Mouse (Mus musculus) hindbrain, embryonic 11.5 days (tissue): ENCODE measurements around the gene Cfap74. TPM values are rescaled to one million over a fixed set of nuclear protein-coding genes. Genes with fewer than 3 reads are reported as not detected.
A peak's percentile ranks its signal among the peaks of the same experiment; 100 is the strongest.
"Not testable (repeated sequence)": the region's sequence is repeated elsewhere in the genome, so short reads cannot be mapped to it uniquely, and the experiment has no call there.

ENCODE experiments used
- ATAC-seq: fragments of 200-750 bp; cut with Nextera tagmentation; 2 replicates; pipeline ENCODE4 v1.8.0; 2017; ENCODE audit warnings: mild to moderate bottlenecking, moderate TSS enrichment, moderate library complexity; ENCODE audit not compliant: low FRiP score
- DNase-seq: peaks from one replicate; pipeline ENCODE4 v3.0.0-alpha.2; 2015; ENCODE audit warnings: low spot score
- H3K27ac ChIP-seq: fragments of 300-500 bp; sonication (generic); 2 replicates; pipeline ENCODE4 v1.5.1; 2014; ENCODE audit warnings: mild to moderate bottlenecking, low read depth, low read length
- H3K27me3 ChIP-seq: fragments of 300-500 bp; sonication (generic); 2 replicates; pipeline ENCODE4 v1.6.1; 2014; ENCODE audit warnings: mild to moderate bottlenecking, low read length, moderate library complexity, mixed read lengths; ENCODE audit not compliant: control insufficient read depth, insufficient read depth
- H3K36me3 ChIP-seq: fragments of 300-500 bp; sonication (generic); 2 replicates; pipeline ENCODE4 v1.6.1; 2014; ENCODE audit warnings: mild to moderate bottlenecking, low read length, moderate library complexity, mixed read lengths; ENCODE audit not compliant: control insufficient read depth, insufficient read depth
- H3K4me1 ChIP-seq: fragments of 300-500 bp; sonication (generic); replicated peaks from 2 replicates; pipeline ENCODE4 v1.6.1; 2014; ENCODE audit warnings: low read length, mixed read lengths; ENCODE audit not compliant: control insufficient read depth, insufficient read depth
- H3K4me2 ChIP-seq: fragments of 300-500 bp; sonication (generic); replicated peaks from 2 replicates; pipeline ENCODE4 v1.6.1; 2014; ENCODE audit warnings: mild to moderate bottlenecking, low read depth, low read length
- H3K4me3 ChIP-seq: fragments of 300-500 bp; sonication (generic); 2 replicates; pipeline ENCODE4 v1.5.1; 2014; ENCODE audit warnings: low read depth, low read length
- H3K9ac ChIP-seq: fragments of 300-500 bp; sonication (generic); 2 replicates; pipeline ENCODE4 v1.6.1; 2014; ENCODE audit warnings: low read depth, low read length
- H3K9me3 ChIP-seq: fragments of 300-500 bp; sonication (generic); 2 replicates; pipeline ENCODE4 v1.6.1; 2016; ENCODE audit warnings: low read length; ENCODE audit not compliant: control insufficient read depth
- WGBS: fragments of 180-500 bp; shearing (Covaris S2); extraction: QIAGEN DNeasy Blood & Tissue Kit; methylation state at CpG from one replicate; pipeline ENCODE4 v1.1.7; 2014; 5-methylcytosine and 5-hydroxymethylcytosine counted together
- polyA plus RNA-seq: library from polyadenylated mRNA; unstranded; fragments of >200 nt; fragmentation: Nextera tagmentation; extraction: Ambion mirVana; gene quantifications from 2 replicates; pipeline ENCODE4 v1.2.1, GENCODE M21; 2014

The Cfap74 gene
- polyA plus RNA-seq, 1 experiment from 2014 or later, result 6.8 TPM

DNA sequence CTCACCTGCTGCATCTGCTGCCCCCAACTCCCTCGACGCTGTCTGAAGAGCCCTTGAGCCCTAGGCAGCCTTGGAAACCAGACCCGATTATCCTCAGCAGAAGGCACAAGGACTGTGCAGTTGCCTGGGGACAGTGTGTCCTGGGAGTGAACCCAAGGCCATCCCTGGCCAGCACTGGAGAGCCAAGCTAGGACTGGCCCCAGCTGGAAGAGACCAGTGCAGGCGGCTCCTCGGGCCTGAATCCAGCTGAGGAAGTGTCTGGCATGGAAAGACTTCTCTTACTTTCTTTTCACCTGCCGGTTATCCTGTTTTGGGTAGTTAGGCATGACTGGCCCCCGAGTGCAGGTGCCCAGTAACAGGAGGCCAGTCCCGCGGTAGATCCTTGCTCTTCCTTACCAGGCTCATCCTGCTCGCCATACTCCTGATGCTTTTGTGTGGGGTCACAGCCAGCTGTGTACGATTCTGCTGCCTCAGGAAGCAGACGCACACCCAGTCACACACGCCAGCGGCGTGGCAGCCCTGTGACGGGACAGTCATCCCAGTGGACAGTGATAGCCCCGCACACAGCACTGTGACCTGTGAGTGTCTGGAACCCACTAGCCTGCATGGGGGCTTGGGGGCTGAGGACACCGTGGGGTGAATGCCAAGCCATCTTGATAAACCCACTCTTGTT lies 60.7 kb downstream of the Cfap74 start:
- no peaks in the 10 kb centered on the region for H3K36me3 ChIP-seq
- H3K4me2 ChIP-seq, result no peak overlapping the region
- WGBS, result 80% methylated on average over 18 of the region's 18 CpGs
- ATAC-seq (no peak), DNase-seq (no peak)
- no peaks in the 10 kb centered on the region for H3K27me3 ChIP-seq
- no peak overlapping the region for H3K9ac ChIP-seq
- no peaks in the 10 kb centered on the region for H3K4me1 ChIP-seq
- no peak overlapping the region for H3K27ac ChIP-seq
- no peaks in the 10 kb centered on the region for H3K9me3 ChIP-seq
- H3K4me3 ChIP-seq, result no peak overlapping the region

DNA sequence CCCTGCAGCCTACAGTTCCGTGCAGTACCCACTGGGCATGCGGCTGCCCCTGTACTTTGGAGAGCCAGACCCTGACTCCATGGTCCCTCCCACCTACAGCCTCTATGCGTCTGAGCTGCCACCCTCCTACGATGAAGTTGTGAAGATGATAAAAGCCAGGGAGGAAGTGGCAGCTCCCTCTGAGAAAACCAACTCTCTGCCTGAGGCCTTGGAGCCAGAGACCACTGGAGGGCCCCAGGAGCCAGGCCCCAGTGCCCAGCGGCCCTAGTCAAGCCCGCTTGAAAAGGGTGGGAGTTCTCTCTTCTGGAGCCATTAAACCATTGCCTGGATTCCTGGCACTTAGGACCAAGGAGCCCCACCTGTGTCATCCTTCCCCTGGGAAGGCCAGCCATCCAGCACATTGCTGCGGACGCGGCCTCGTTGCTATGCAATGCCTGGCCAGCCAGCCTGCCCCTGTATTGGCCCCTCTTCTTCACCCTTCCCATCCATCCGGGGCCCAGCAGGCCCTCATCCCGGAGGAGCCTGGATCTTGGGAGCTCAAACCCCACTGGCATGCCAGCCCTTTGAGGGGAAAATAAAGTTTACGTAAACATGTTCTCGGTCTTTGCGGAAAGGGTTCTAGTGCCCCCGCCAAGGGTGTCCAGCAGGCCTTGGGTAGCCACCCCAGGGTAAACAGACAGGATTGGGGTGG lies 61.4 kb downstream of the Cfap74 start:
- H3K27me3 ChIP-seq, result no peaks in the 10 kb centered on the region
- no peaks in the 10 kb centered on the region for H3K36me3 ChIP-seq
- H3K4me3 ChIP-seq, result no peak overlapping the region
- no peak overlapping the region for H3K4me2 ChIP-seq
- DNase-seq, result no peak
- no peak for ATAC-seq
- H3K27ac ChIP-seq, result no peak overlapping the region
- no peaks in the 10 kb centered on the region for H3K4me1 ChIP-seq
- H3K9me3 ChIP-seq, result no peaks in the 10 kb centered on the region
- WGBS, result 83% methylated on average over 16 of the region's 16 CpGs
- no peak overlapping the region for H3K9ac ChIP-seq

DNA sequence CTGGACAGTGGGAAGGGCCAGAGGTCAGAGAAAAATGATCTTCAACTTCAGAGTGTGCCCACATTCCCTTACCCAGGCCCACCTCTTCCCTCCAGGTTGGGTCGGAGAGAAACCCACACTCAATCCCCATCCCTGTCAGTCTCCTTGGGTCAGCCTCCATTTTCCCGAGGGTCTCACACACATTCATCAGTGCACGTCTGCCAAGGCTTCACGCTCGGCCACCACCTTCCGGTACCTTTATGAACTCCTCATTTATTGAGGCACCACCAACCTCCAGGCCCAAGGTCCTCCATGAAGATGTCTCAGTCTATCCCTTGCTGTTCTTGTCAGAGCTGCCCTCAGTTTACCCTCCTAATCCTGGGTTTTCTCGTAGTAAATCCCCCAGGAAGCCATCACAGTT lies 62.0 kb downstream of the Cfap74 start:
- DNase-seq (no peak), ATAC-seq (no peak)
- Histone ChIP-seq H3K9me3 (no peaks in the 10 kb centered on the region), H3K36me3 (no peaks in the 10 kb centered on the region), H3K9ac (no peak overlapping the region), H3K27me3 (no peaks in the 10 kb centered on the region), H3K4me2 (no peak overlapping the region), H3K27ac (no peak overlapping the region), H3K4me1 (no peaks in the 10 kb centered on the region), H3K4me3 (no peak overlapping the region)
- 85% methylated on average over 7 of the region's 7 CpGs for WGBS

DNA sequence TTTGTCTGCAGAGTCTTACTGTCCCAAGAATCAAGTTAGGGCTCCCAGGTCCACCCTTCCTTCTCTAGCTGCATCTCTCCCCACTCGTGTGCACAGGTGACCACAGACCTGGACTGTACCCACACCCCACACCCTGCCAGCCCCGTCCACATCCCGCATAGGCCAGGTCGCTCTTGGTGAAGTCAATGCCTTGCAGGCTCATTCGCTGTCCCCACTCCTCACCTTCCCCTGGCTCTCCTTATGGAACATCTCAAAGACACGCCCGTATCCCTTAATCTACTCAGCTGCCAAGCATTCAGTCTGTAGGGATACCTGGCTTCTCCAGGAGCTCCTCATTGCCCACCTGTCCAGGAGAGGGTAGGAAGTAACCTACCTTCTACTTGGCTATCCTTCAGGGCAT lies 62.4 kb downstream of the Cfap74 start:
- Histone ChIP-seq H3K27me3 (no peaks in the 10 kb centered on the region), H3K4me3 (no peak overlapping the region), H3K27ac (no peak overlapping the region), H3K4me1 (no peaks in the 10 kb centered on the region), H3K9ac (no peak overlapping the region), H3K36me3 (no peaks in the 10 kb centered on the region), H3K4me2 (no peak overlapping the region), H3K9me3 (no peaks in the 10 kb centered on the region)
- no peak for ATAC-seq
- DNase-seq, result no peak
- 87% methylated on average over 7 of the region's 7 CpGs for WGBS

DNA sequence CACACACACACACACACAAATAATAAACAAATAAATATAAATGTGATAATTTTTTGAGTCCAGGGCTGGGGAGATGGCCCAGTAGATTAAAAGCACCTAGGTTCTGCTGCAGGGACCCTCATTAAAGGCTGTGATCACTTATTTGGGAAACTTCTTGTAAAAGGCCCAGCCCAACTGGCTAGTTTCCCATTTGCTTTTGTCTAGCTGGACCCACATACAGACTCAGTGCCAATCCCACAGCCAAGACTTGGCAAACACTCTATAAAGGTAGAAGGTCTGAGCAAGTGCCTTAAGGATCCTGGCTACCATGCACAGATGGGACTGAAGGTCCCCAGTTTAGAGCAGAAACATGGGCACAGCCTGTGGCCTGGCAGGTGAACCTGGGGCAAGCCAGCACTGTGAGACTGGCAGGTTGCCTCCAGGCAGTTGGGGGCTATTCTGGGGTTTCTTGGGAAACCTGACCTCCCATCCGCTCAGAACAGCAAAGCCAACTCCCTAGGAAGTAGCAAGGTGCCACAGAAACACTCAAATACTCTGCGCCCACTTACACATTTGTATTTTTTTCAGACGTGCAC lies 63.8 kb downstream of the Cfap74 start:
- 77% methylated on average over 3 of the region's 3 CpGs for WGBS
- Histone ChIP-seq H3K4me2 (no peak overlapping the region), H3K9ac (no peak overlapping the region), H3K27me3 (no peaks in the 10 kb centered on the region), H3K4me3 (no peak overlapping the region), H3K4me1 (no peaks in the 10 kb centered on the region), H3K27ac (no peak overlapping the region), H3K9me3 (no peaks in the 10 kb centered on the region), H3K36me3 (no peaks in the 10 kb centered on the region)
- ATAC-seq, result no peak
- no peak for DNase-seq

DNA sequence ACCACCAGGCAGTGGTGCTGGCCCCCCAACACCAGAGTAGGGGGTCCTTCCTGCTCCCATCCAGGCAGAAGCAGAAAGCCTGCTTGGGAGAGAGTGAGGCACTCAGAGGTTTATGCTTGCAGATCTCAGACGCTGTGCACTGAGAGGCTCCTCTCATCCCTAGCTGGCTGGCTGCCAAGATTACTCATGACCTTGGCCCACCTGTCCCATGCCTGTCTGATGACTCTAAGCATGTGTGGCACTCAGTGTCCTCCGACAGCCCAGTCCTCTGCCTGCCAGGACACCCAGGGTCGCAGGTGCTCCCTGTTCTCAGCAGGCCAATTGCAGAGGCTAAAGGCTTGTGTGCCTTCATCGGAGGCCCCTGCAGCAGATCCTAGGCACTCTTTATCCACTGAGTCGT lies 64.3 kb downstream of the Cfap74 start:
- Histone ChIP-seq H3K4me3 (no peak overlapping the region), H3K36me3 (no peaks in the 10 kb centered on the region), H3K4me2 (no peak overlapping the region), H3K9me3 (no peaks in the 10 kb centered on the region), H3K4me1 (no peaks in the 10 kb centered on the region), H3K27me3 (no peaks in the 10 kb centered on the region), H3K9ac (no peak overlapping the region), H3K27ac (no peak overlapping the region)
- DNase-seq (no peak), ATAC-seq (no peak)
- 66% methylated on average over 5 of the region's 5 CpGs for WGBS

DNA sequence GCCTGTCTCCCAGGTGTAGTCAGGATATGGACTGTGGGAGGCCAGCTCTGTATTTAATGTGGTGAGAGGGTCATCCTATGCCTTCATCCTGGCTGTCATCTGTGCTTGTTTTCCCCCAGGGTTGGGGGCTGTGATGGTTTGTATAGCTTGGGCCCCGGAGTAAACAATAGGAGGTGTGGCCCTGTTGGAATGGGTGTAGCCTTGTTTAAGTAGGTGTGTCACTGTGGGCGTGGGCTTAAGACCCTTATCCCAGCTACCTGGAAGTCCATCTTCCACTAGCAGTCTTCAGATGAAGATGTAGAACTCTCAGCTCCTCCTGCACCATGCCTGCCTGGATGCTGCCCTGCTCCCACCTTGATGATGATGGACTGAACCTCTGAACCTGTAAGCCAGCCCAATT lies 64.8 kb downstream of the Cfap74 start:
- H3K4me1 ChIP-seq, H3K4me2 ChIP-seq, H3K9me3 ChIP-seq, ATAC-seq, H3K36me3 ChIP-seq, H3K27me3 ChIP-seq, H3K4me3 ChIP-seq, H3K9ac ChIP-seq, H3K27ac ChIP-seq, DNase-seq: not testable (repeated sequence)
- 51% methylated on average over 2 of the region's 2 CpGs for WGBS

DNA sequence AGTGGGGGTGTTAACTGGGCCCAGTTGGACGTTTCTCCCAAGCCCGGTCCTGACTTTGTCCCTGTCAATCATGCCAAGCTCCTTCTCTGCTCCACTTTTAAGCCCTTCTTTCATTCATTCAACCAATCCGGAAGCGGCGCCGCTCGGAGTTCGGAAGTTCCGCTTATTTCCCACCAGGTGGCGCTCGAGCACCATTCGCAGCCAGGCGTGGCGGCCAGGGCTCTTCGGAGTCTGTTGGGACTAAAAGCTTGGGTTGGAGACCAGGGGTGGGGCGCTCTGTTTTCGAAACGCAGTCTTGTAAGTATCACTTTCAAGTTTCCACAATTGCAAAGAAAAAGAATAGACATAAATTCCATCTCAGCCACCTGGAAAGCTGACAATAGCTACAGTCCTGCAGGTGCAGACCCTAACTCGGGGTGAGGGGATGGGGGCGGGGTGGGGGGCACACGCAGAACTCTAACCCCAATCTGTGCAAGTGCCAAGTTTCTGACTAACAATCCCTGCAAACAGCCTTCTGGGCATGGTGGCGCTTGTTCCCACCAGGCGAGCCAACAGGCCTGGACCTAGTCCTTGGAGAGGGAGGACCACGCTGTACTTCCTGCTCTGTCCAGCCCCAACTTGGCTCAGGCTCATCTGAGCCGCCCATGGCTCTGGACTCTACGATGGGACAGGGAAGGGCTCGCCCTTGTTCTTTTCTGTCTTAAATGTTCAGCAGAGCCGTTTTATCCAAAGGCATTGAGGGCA lies 72.6 kb downstream of the Cfap74 start:
- peak overlapping the region; percentile 19; the same call in 1 of the 2 replicates for H3K4me2 ChIP-seq
- H3K27me3 ChIP-seq, result no peaks in the 10 kb centered on the region
- ATAC-seq, result peak; percentile 63; the same call in 1 of the 2 replicates
- 0 out of 2 replicates have a peak, but pooled peaks cover 2% of the 10 kb centered on the region for H3K4me1 ChIP-seq
- no peaks in the 10 kb centered on the region for H3K9me3 ChIP-seq
- H3K4me3 ChIP-seq, result no peak overlapping the region
- H3K9ac ChIP-seq, result no peak overlapping the region
- H3K27ac ChIP-seq, result no peak overlapping the region
- DNase-seq, result peak; percentile 91
- H3K36me3 ChIP-seq, result no peaks in the 10 kb centered on the region
- 26% methylated on average over 28 of the region's 28 CpGs for WGBS
